Comparison of ENCODE assay signal across 33 mouse cellular contexts in genomic region chr2:169743910-169744309, GRCm38 (mm10).
"Had no signal": no experiment of that assay in that cellular context is flagged by ENCODE, and none has a peak within 500 bp of the region (broad histone marks: within the 10 kb centered on the region; RNA-seq: fewer than 3 reads in every experiment).

No protein-coding gene starts in this region.

- DNase-seq: heart, adult 18-20 months; heart, adult 2 months; heart, postnatal 10 days; heart, postnatal 14 days; heart, postnatal 36 days; heart, postnatal 4 days; kidney, adult 11 months; kidney, adult 18-20 months; kidney, adult 2 months; kidney, adult 8-10 months; kidney, adult 9 months; kidney, postnatal 10 days; kidney, postnatal 14 days; kidney, postnatal 25 days; kidney, postnatal 36 days; kidney, postnatal 4 days had no signal

- H3K9ac ChIP-seq: heart, embryonic 12.5 days; heart, embryonic 13.5 days; heart, embryonic 15.5 days; hindbrain, embryonic 12.5 days; hindbrain, embryonic 13.5 days; hindbrain, embryonic 14.5 days; hindbrain, embryonic 15.5 days; kidney, embryonic 15.5 days had no signal

- H3K4me2 ChIP-seq: heart, embryonic 11.5 days; heart, embryonic 12.5 days; heart, embryonic 13.5 days; heart, embryonic 15.5 days; hindbrain, embryonic 12.5 days; hindbrain, embryonic 13.5 days; hindbrain, embryonic 14.5 days; hindbrain, embryonic 15.5 days; kidney, embryonic 15.5 days had no signal

- ATAC-seq: hindbrain, embryonic 16.5 days; hindbrain, postnatal 0 days; inflammation-experienced regulatory T-cells, adult 6 months; intestine, postnatal 0 days had no signal

- H3K9me3 ChIP-seq: heart, embryonic 10.5 days; heart, embryonic 13.5 days; heart, embryonic 15.5 days; hindbrain, embryonic 10.5 days; hindbrain, embryonic 13.5 days; hindbrain, embryonic 15.5 days; kidney, embryonic 15.5 days had no signal

- H3K4me1 ChIP-seq: hindbrain, embryonic 10.5 days had no signal

- H3K4me3 ChIP-seq: heart, adult 2 months; heart, embryonic 10.5 days; heart, embryonic 12.5 days; heart, embryonic 13.5 days; heart, embryonic 15.5 days; hindbrain, embryonic 10.5 days; hindbrain, embryonic 12.5 days; hindbrain, embryonic 13.5 days; hindbrain, embryonic 15.5 days; kidney, embryonic 15.5 days; layer of hippocampus, adult 2 months had no signal

- H3K27me3 ChIP-seq: heart, embryonic 12.5 days; heart, embryonic 13.5 days; heart, embryonic 15.5 days; hindbrain, embryonic 12.5 days; hindbrain, embryonic 13.5 days; hindbrain, embryonic 15.5 days; kidney, embryonic 15.5 days had no signal

- H3K36me3 ChIP-seq: heart, embryonic 12.5 days; heart, embryonic 13.5 days; heart, embryonic 15.5 days; hindbrain, embryonic 10.5 days; hindbrain, embryonic 12.5 days; hindbrain, embryonic 13.5 days; hindbrain, embryonic 15.5 days; kidney, embryonic 15.5 days had no signal

- H3K27ac ChIP-seq: heart, adult 2 months; heart, embryonic 10.5 days; heart, embryonic 13.5 days; heart, embryonic 15.5 days; hindbrain, embryonic 10.5 days; hindbrain, embryonic 12.5 days; hindbrain, embryonic 13.5 days; hindbrain, embryonic 14.5 days; hindbrain, embryonic 15.5 days; hindbrain, postnatal 0 days; kidney, embryonic 15.5 days; kidney, postnatal 0 days; layer of hippocampus, adult 2 months had no signal
